Mouse (Mus musculus) hindbrain, embryonic 11.5 days (tissue): ENCODE measurements around the gene Akap7. TPM values are rescaled to one million over a fixed set of nuclear protein-coding genes. Genes with fewer than 3 reads are reported as not detected.

Experiments used
- ATAC-seq: fragments of 200-750 bp; cut with Nextera tagmentation; 2 replicates; pipeline ENCODE4 v1.8.0; 2017; ENCODE audit warnings: mild to moderate bottlenecking, moderate TSS enrichment, moderate library complexity; ENCODE audit not compliant: low FRiP score
- DNase-seq: peaks from one replicate; pipeline ENCODE4 v3.0.0-alpha.2; 2015; ENCODE audit warnings: low spot score
- H3K27ac ChIP-seq: fragments of 300-500 bp; sonication (generic); 2 replicates; pipeline ENCODE4 v1.5.1; 2014; ENCODE audit warnings: mild to moderate bottlenecking, low read depth, low read length
- H3K27me3 ChIP-seq: fragments of 300-500 bp; sonication (generic); 2 replicates; pipeline ENCODE4 v1.6.1; 2014; ENCODE audit warnings: mild to moderate bottlenecking, low read length, moderate library complexity, mixed read lengths; ENCODE audit not compliant: control insufficient read depth, insufficient read depth
- H3K36me3 ChIP-seq: fragments of 300-500 bp; sonication (generic); 2 replicates; pipeline ENCODE4 v1.6.1; 2014; ENCODE audit warnings: mild to moderate bottlenecking, low read length, moderate library complexity, mixed read lengths; ENCODE audit not compliant: control insufficient read depth, insufficient read depth
- H3K4me1 ChIP-seq: fragments of 300-500 bp; sonication (generic); replicated peaks from 2 replicates; pipeline ENCODE4 v1.6.1; 2014; ENCODE audit warnings: low read length, mixed read lengths; ENCODE audit not compliant: control insufficient read depth, insufficient read depth
- H3K4me2 ChIP-seq: fragments of 300-500 bp; sonication (generic); replicated peaks from 2 replicates; pipeline ENCODE4 v1.6.1; 2014; ENCODE audit warnings: mild to moderate bottlenecking, low read depth, low read length
- H3K4me3 ChIP-seq: fragments of 300-500 bp; sonication (generic); 2 replicates; pipeline ENCODE4 v1.5.1; 2014; ENCODE audit warnings: low read depth, low read length
- H3K9ac ChIP-seq: fragments of 300-500 bp; sonication (generic); 2 replicates; pipeline ENCODE4 v1.6.1; 2014; ENCODE audit warnings: low read depth, low read length
- H3K9me3 ChIP-seq: fragments of 300-500 bp; sonication (generic); 2 replicates; pipeline ENCODE4 v1.6.1; 2016; ENCODE audit warnings: low read length; ENCODE audit not compliant: control insufficient read depth
- WGBS: fragments of 180-500 bp; shearing (Covaris S2); extraction: QIAGEN DNeasy Blood & Tissue Kit; methylation state at CpG from one replicate; pipeline ENCODE4 v1.1.7; 2014; 5-methylcytosine and 5-hydroxymethylcytosine counted together
- polyA plus RNA-seq: library from polyadenylated mRNA; unstranded; fragments of >200 nt; fragmentation: Nextera tagmentation; extraction: Ambion mirVana; gene quantifications from 2 replicates; pipeline ENCODE4 v1.2.1, GENCODE M21; 2014

The Akap7 gene
- polyA plus RNA-seq, 1 experiment from 2014 or later = 22.6 TPM

DNA sequence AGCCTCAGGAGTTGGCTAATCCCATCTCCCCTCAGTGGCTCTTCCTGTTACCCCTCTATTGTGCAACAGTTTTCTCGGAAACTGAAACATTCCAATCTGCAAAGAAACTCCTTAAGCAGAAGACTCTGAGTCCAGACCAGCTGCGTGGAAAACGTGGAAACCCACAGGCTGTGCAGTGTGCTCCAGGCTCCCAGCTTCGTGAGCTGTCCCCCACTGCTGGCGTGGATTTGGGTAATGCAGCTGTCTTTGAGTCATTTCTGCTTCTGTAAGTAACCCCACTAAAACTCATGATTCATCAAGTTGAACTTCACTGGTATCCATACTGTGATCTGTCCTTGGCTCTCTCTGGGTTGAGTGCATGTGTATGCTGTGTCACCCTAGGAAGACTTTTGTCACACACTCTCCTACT is 179.2 kb downstream of the Akap7 start:
- ATAC-seq (no peak), DNase-seq (no peak)
- no peak overlapping the region for H3K27ac ChIP-seq
- 83% methylated on average over 5 of the region's 5 CpGs for WGBS
- H3K4me1 ChIP-seq = no peaks in the 10 kb centered on the region
- no peaks in the 10 kb centered on the region for H3K36me3 ChIP-seq
- H3K4me2 ChIP-seq = no peak overlapping the region
- no peaks in the 10 kb centered on the region for H3K27me3 ChIP-seq
- H3K4me3 ChIP-seq = no peak overlapping the region
- no peak overlapping the region for H3K9ac ChIP-seq
- no peaks in the 10 kb centered on the region for H3K9me3 ChIP-seq

DNA sequence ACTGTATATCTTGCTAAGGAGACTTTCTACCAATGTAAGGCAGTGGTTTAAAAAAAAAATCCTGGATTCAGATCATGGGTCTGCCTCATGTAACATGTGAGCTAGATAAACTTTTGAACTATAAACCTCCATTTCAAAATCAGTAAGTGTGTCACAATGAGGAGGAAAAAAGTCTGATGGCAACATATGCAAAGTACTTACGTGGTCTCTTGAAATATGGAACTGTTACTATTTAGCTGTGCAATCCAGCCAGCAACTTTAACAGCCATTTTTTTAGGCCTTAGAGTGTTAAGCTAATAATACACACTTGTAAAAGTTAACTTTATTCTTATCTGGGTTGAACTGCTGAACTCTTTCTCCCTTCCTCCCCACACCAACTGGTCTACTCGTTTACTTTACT is 181.6 kb downstream of the Akap7 start:
- ATAC-seq = no peak
- no peak for DNase-seq
- Histone ChIP-seq H3K9ac (no peak overlapping the region), H3K4me1 (no peaks in the 10 kb centered on the region), H3K27me3 (no peaks in the 10 kb centered on the region), H3K36me3 (no peaks in the 10 kb centered on the region), H3K27ac (no peak overlapping the region), H3K9me3 (no peaks in the 10 kb centered on the region), H3K4me2 (no peak overlapping the region), H3K4me3 (no peak overlapping the region)
- WGBS = 89% methylated on average over 2 of the region's 2 CpGs

DNA sequence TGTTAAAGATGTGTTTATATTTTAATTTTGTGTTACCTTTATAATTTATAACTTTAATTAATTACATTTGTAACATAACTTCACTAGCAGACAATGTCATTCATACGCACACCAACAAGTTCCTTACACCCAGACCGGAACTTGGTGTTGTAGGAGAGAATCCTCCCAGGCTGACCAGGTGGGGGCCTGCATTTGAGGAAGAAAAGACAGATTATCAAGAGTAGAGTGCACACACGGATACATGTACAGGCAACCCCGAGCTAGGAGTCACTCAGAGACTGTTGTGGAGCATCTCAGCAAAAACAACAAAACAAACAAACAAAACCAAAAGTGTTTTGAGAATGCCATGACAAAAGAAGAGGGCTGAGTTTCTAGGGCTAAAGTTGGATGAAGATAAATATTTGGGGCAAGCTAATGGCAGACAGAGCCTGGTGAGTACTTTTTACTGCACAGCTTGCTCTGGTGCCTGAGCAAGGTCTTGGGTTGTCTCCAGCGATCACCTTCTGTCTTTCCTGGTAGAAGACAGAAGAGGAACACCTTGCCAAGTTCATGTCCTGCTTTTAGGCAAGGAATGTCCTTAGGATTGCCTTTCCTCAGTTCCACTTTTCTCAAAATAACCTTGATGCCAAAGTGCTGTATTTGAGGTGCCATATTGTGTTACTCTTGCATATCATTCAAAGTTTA is 186.7 kb downstream of the Akap7 start:
- Histone ChIP-seq H3K4me1 (no peaks in the 10 kb centered on the region), H3K27me3 (no peaks in the 10 kb centered on the region), H3K4me3 (no peak overlapping the region), H3K27ac (no peak overlapping the region), H3K36me3 (no peaks in the 10 kb centered on the region), H3K4me2 (no peak overlapping the region), H3K9me3 (no peaks in the 10 kb centered on the region), H3K9ac (no peak overlapping the region)
- no peak for ATAC-seq
- no peak for DNase-seq
- WGBS = 92% methylated on average over 5 of the region's 5 CpGs

Other genes starting within 250 kb of the Akap7 start
- 42.4 and 47.1 TPM in 2 replicates for gene Epb41l2, start 51.9 kb upstream of the Akap7 start, polyA plus RNA-seq
- gene Smlr1, start 228.4 kb upstream of the Akap7 start, polyA plus RNA-seq = not detected in 2 replicates